Mouse (Mus musculus): Measurements from ENCODE around the gene Padi6. TPM values are rescaled to one million over a fixed set of nuclear protein-coding genes. Genes with fewer than 3 reads are reported as not detected.

The Padi6 gene
- polyA plus RNA-seq, 1 experiment from 2014 or later = not detected

DNA sequence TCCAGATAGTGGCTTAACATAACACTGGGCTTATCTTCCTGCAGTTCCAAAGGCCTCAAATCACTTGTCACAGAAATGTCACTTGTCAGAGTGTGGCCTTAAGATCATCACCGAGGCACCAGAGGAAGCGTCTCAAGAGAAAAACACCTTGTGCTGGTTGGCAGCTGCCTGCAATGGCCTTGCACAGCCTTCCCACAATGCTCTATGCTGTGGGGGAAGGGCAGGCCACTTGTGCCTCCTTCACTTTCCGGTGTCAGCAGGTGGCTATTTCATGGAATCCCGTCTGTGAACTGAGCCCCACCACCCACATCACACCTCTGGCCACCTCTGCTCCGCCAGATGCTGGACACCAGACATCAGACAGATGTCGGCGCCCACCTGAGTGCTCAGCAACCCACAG, 10.9 kb upstream of the Padi6 start:
- 45% methylated on average over 7 of the region's 7 CpGs for WGBS (ENCODE audit: insufficient replicate concordance)

DNA sequence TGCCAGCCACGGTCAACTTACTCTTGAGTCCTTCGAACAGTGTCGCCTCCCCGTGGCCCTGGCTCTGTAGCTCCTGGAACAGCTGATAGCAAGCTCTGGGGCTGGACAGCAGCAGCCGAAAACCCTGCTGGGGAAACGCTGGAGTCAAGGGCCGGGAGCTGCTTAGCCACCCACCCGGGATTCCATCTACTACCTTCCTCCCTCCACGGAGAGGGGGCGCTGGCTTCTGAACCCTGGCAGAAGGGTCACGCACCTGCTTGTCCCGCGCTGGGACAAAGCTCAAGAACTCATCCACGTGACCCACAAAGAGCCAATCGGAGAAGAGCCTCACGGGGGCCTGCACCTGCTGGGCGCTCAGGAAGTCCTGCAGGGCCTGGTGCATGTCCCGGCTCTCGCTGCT, 7.9 kb upstream of the Padi6 start:
- no peaks in the 10 kb centered on the region for H3K9me3 ChIP-seq (replicated peaks)
- no peak for ATAC-seq (ENCODE audit: insufficient read depth)
- H3K4me2 ChIP-seq = peak overlapping the region; percentile 57
- no peak overlapping the region for H3K27ac ChIP-seq (replicated peaks)
- WGBS (ENCODE audit: insufficient replicate concordance) = 8% methylated on average over 19 of the region's 19 CpGs
- H3K36me3 ChIP-seq (replicated peaks) = no peaks in the 10 kb centered on the region
- peaks cover 5% of the 10 kb centered on the region for H3K4me1 ChIP-seq (replicated peaks)
- H3K4me3 ChIP-seq (replicated peaks) = 0 out of 2 replicates have a peak overlapping the region, but pooled peaks have one; percentile 22
- H3K27me3 ChIP-seq = no peaks in the 10 kb centered on the region; the same call in 1 of the 2 replicates
- H3K9ac ChIP-seq = no peak overlapping the region

More for the DNA sequence above, 10.9 kb upstream of the Padi6 start:
- H3K36me3 ChIP-seq (replicated peaks) = no peaks in the 10 kb centered on the region
- no peaks in the 10 kb centered on the region; the same call in 1 of the 2 replicates for H3K27me3 ChIP-seq
- H3K4me1 ChIP-seq (replicated peaks) = peaks cover 5% of the 10 kb centered on the region
- H3K4me2 ChIP-seq = no peak overlapping the region
- no peak for ATAC-seq (ENCODE audit: insufficient read depth)
- H3K9ac ChIP-seq = no peak overlapping the region
- no peaks in the 10 kb centered on the region for H3K9me3 ChIP-seq (replicated peaks)
- no peak overlapping the region for H3K4me3 ChIP-seq (replicated peaks)
- no peak overlapping the region for H3K27ac ChIP-seq (replicated peaks)

DNA sequence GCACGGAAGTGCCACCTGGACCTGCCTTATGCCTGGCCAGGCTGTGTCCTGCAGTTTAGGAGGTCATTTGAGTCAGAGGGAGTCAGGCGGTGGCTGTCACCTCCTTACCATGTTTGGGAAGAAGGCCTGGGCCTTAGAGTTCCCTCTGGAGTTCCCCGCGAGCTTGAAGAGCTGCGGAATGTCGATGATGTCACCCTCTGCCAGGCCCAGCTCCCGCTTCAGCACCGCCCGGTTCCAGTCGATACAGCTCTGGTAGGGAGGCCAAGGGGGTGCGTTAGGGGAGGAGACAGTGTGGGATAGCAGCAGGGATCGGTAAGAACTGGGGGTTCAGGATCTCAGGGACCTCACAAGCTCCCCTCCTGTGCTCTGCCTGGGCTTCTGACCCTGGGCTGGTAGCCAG, 5.5 kb upstream of the Padi6 start:
- Histone ChIP-seq H3K4me3 (replicated peaks) (no peak overlapping the region), H3K9me3 (replicated peaks) (no peaks in the 10 kb centered on the region), H3K4me2 (no peak overlapping the region), H3K36me3 (replicated peaks) (no peaks in the 10 kb centered on the region), H3K4me1 (replicated peaks) (peaks cover 5% of the 10 kb centered on the region), H3K9ac (no peak overlapping the region), H3K27ac (replicated peaks) (no peak overlapping the region), H3K27me3 (peaks cover 3% of the 10 kb centered on the region; the same call in 1 of the 2 replicates)
- 37% methylated on average over 12 of the region's 12 CpGs for WGBS (ENCODE audit: insufficient replicate concordance)
- no peak for ATAC-seq (ENCODE audit: insufficient read depth)

DNA sequence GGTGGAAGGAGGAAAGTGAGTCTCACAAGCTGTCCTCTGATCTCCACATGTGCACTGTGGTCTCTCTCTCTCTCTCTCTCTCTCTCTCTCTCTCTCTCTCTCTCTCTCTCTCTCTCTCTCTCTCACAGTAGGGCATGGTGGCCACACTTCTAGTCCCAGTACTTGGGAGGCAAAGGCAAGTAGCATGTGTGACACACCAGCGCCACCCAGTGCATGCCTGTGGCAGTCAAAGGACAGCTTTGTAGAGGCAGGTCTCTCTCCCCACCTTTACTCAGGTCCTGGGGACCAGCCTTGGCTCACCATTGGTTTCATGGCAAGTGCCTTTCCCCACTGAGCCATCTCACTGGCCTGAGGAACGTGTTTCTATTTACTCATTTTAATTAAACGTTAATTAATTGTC, 2.2 kb upstream of the Padi6 start:
- Histone ChIP-seq H3K4me1 (replicated peaks) (no peaks in the 10 kb centered on the region), H3K36me3 (replicated peaks) (no peaks in the 10 kb centered on the region), H3K4me3 (replicated peaks) (no peak overlapping the region), H3K9ac (no peak overlapping the region), H3K4me2 (no peak overlapping the region), H3K27me3 (peaks cover 14% of the 10 kb centered on the region; the same call in 1 of the 2 replicates), H3K9me3 (replicated peaks) (no peaks in the 10 kb centered on the region), H3K27ac (replicated peaks) (no peak overlapping the region)
- WGBS (ENCODE audit: insufficient replicate concordance) = 8% methylated on average over 3 of the region's 3 CpGs
- ATAC-seq (ENCODE audit: insufficient read depth) = no peak

DNA sequence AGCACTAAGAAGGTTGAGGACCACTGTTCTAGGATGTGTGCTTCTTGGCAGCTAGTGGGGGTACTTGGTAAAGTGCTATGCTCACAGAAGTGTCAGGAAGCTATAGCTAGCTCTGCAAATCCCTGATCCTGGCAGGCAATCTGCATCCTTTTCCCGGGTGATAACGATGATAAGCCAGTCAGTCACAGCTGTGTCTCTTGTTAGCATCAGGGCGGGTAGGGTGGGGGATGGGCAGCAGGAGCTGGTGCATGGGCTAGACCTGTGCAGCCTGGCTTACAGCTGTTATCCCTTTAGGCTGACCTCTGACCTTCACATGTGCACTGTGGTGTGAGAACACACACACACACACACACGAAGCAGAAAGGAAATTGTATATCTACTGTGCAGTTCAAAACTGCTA, 643 bp upstream of the Padi6 start:
- Histone ChIP-seq H3K4me1 (replicated peaks) (no peaks in the 10 kb centered on the region), H3K36me3 (replicated peaks) (no peaks in the 10 kb centered on the region), H3K4me2 (no peak overlapping the region), H3K27ac (replicated peaks) (no peak overlapping the region), H3K9me3 (replicated peaks) (no peaks in the 10 kb centered on the region), H3K27me3 (peaks cover 14% of the 10 kb centered on the region; the same call in 1 of the 2 replicates), H3K9ac (no peak overlapping the region), H3K4me3 (replicated peaks) (no peak overlapping the region)
- ATAC-seq (ENCODE audit: insufficient read depth) = no peak
- WGBS (ENCODE audit: insufficient replicate concordance) = 39% methylated on average over 4 of the region's 4 CpGs

DNA sequence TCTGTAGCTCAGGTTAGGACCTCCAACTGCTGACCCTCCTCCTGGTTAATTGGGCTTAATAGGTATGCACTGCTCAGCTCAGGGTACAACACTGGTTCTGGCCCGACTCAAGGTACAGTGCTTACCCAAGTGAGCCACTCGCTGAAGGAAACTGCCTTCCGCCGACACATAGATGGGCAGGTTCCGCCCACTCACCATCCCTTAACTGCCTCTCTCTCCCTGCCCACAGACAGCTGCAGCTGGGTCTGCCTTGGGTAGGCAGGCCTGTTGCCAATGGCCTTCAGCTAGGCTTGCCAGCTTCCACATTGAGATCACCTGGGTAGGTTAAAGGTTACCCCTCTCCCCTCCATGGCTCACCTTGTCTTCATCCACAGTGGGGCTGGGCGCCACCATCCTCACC, 1.0 kb downstream of the Padi6 start:
- Histone ChIP-seq H3K36me3 (replicated peaks) (no peaks in the 10 kb centered on the region), H3K27me3 (peaks cover 17% of the 10 kb centered on the region; the same call in 1 of the 2 replicates), H3K27ac (replicated peaks) (no peak overlapping the region), H3K9me3 (replicated peaks) (no peaks in the 10 kb centered on the region), H3K9ac (no peak overlapping the region), H3K4me2 (no peak overlapping the region), H3K4me3 (replicated peaks) (no peak overlapping the region), H3K4me1 (replicated peaks) (no peaks in the 10 kb centered on the region)
- ATAC-seq (ENCODE audit: insufficient read depth) = no peak
- 56% methylated on average over 6 of the region's 6 CpGs for WGBS (ENCODE audit: insufficient replicate concordance)

DNA sequence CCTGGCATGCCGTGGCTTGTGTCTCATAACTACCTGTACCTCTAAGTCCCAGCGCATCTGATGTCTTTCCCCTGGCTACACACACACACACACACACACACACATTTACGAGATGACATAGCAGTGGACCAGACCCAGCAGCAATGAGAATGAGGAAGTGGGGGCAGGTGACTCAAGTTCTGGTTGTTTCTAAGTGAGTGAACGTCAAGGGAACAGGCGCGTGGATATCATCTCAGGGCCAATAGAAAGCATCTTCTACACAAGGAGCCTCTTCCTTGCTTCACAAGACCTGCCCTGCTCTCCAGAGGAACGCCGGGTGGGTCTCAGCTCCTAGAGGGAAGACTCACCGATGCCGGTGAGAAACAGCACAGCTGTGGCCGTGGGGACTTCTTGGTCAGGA, 1.8 kb downstream of the Padi6 start:
- Histone ChIP-seq H3K9ac (no peak overlapping the region), H3K4me3 (replicated peaks) (no peak overlapping the region), H3K4me1 (replicated peaks) (no peaks in the 10 kb centered on the region), H3K9me3 (replicated peaks) (no peaks in the 10 kb centered on the region), H3K27me3 (peaks cover 17% of the 10 kb centered on the region; the same call in 1 of the 2 replicates), H3K4me2 (no peak overlapping the region), H3K27ac (replicated peaks) (no peak overlapping the region), H3K36me3 (replicated peaks) (no peaks in the 10 kb centered on the region)
- ATAC-seq (ENCODE audit: insufficient read depth) = no peak
- 49% methylated on average over 11 of the region's 11 CpGs for WGBS (ENCODE audit: insufficient replicate concordance)

DNA sequence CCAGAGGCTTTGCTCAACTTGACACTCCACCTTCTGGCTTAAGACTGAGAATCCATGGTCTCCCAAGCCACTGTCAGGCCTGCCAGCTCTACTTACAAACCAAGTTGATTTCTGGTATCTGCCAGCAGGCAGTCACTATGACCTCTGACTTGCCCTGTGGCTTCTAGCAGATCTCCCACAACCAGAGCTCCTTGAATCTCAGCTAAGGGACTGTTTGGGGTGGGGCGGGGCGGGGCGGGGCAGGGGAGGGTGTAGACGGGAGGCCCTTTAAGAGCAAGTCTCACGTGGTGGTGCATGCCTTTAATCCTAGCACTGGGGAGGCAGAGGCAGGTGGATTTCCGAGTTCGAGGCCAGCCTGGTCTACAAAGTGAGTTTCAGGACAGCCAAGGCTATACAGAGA, 9.6 kb downstream of the Padi6 start:
- 35% methylated on average over 7 of the region's 7 CpGs for WGBS (ENCODE audit: insufficient replicate concordance)
- Histone ChIP-seq H3K4me3 (replicated peaks) (no peak overlapping the region), H3K27me3 (peaks cover 6% of the 10 kb centered on the region; the same call in 1 of the 2 replicates), H3K4me2 (no peak overlapping the region), H3K27ac (replicated peaks) (no peak overlapping the region), H3K9me3 (replicated peaks) (no peaks in the 10 kb centered on the region), H3K9ac (no peak overlapping the region), H3K4me1 (replicated peaks) (0 out of 2 replicates have a peak, but pooled peaks cover 3% of the 10 kb centered on the region), H3K36me3 (replicated peaks) (no peaks in the 10 kb centered on the region)
- ATAC-seq (ENCODE audit: insufficient read depth) = no peak

DNA sequence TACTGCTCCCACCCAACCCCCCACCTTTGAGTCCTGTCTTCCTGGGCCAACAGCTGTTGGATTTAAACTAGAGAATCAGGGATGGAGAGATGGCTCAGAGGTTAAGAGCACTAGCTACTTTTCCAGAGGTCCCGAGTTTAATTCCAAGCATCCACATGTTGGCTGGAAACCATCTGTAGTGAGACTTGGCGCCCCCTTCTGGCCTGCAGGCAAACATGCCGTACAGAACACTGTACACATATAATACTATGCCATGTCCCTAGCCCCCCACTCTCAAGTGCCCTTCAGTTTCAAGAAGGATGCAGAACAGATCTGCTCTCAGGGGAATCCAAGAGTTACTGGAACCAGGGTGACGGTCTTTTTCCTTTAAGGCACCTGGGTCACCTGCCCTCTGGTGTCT, 10.8 kb downstream of the Padi6 start:
- H3K4me1 ChIP-seq (replicated peaks) = 0 out of 2 replicates have a peak, but pooled peaks cover 3% of the 10 kb centered on the region
- H3K9ac ChIP-seq = no peak overlapping the region
- H3K4me3 ChIP-seq (replicated peaks) = no peak overlapping the region
- H3K9me3 ChIP-seq (replicated peaks) = no peaks in the 10 kb centered on the region
- H3K27ac ChIP-seq (replicated peaks) = no peak overlapping the region
- H3K27me3 ChIP-seq = peaks cover 4% of the 10 kb centered on the region; the same call in 1 of the 2 replicates
- no peaks in the 10 kb centered on the region for H3K36me3 ChIP-seq (replicated peaks)
- no peak overlapping the region for H3K4me2 ChIP-seq
- 67% methylated on average over 4 of the region's 4 CpGs for WGBS (ENCODE audit: insufficient replicate concordance)
- no peak for ATAC-seq (ENCODE audit: insufficient read depth)

DNA sequence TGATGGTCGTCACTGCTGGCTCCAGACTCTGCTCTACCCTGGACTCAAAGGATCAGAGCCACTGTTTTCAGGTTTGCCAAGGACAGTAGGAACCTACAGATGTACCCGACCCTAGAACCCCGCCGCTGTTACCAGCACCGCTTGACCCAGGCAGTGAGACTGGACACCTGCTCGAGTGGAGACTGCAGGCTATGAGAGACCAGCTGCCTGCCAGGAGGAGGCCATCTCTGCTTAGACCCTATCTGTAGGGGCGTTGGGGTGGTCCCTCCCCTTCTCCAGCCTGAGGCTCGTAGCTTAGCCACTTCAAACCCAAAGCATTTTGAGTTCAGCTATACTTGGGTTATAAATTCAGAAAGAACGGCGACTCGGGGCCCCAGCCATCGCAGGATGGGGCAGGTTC, 15.5 kb downstream of the Padi6 start:
- Histone ChIP-seq H3K36me3 (replicated peaks) (peaks cover 14% of the 10 kb centered on the region), H3K27me3 (no peaks in the 10 kb centered on the region), H3K4me3 (replicated peaks) (no peak overlapping the region), H3K9ac (no peak overlapping the region), H3K4me2 (no peak overlapping the region), H3K27ac (replicated peaks) (no peak overlapping the region), H3K4me1 (replicated peaks) (peaks cover 6% of the 10 kb centered on the region; the same call in 1 of the 2 replicates), H3K9me3 (replicated peaks) (no peaks in the 10 kb centered on the region)
- WGBS (ENCODE audit: insufficient replicate concordance) = 76% methylated on average over 12 of the region's 12 CpGs
- no peak for ATAC-seq (ENCODE audit: insufficient read depth)

DNA sequence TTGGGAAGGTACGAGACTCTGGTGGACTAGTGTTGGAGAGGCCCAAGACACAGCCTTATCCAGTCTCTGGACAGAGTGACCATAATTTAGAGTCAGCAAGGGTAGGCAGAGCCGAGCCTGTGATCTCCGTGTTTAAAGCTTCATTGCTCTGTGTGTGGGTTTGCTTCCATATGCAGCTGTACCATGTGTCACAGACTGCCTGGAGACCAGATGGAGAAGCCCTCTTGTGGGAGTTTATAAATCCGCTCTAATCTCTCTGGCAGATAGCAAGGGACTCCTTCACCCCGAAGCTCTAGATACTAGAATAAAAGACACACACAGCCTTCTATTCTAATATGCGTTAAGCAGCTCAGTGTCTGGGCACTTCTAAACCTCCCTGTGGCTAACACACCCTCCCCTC, 17.7 kb downstream of the Padi6 start:
- ATAC-seq (ENCODE audit: insufficient read depth) = no peak
- H3K9me3 ChIP-seq (replicated peaks) = no peaks in the 10 kb centered on the region
- WGBS (ENCODE audit: insufficient replicate concordance) = 69% methylated on average over 6 of the region's 6 CpGs
- H3K9ac ChIP-seq = no peak overlapping the region
- H3K36me3 ChIP-seq (replicated peaks) = peaks cover 36% of the 10 kb centered on the region
- no peak overlapping the region for H3K27ac ChIP-seq (replicated peaks)
- H3K27me3 ChIP-seq = no peaks in the 10 kb centered on the region
- peaks cover 7% of the 10 kb centered on the region; the same call in 1 of the 2 replicates for H3K4me1 ChIP-seq (replicated peaks)
- H3K4me3 ChIP-seq (replicated peaks) = no peak overlapping the region
- no peak overlapping the region for H3K4me2 ChIP-seq

DNA sequence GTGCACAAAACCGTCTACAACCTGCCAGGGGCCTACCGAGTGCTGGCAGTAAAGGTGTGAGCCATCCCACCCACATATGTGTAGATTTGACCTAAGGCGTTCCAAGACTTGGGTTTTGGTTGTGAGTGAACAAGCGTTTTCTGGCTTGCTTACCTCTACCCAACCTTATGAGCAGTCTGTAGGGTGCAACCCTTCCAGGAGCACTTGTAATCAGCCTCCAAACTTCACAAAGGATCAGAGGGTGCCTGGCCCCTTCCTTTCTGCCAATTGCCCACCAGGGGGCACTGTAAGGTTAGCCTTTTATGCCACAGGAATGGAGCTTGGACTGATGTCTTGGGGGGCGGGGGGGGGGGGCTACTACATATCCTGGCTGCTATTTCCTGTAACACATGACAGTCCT, 18.6 kb downstream of the Padi6 start:
- Histone ChIP-seq H3K9ac (no peak overlapping the region), H3K4me1 (replicated peaks) (peaks cover 7% of the 10 kb centered on the region; the same call in 1 of the 2 replicates), H3K36me3 (replicated peaks) (peaks cover 45% of the 10 kb centered on the region), H3K27me3 (no peaks in the 10 kb centered on the region), H3K27ac (replicated peaks) (no peak overlapping the region), H3K4me3 (replicated peaks) (no peak overlapping the region), H3K4me2 (no peak overlapping the region), H3K9me3 (replicated peaks) (no peaks in the 10 kb centered on the region)
- 59% methylated on average over 5 of the region's 5 CpGs for WGBS (ENCODE audit: insufficient replicate concordance)
- no peak for ATAC-seq (ENCODE audit: insufficient read depth)

Measured in liver, embryonic 15.5 days (tissue).